ENCODE assay signal across 7 mouse cellular contexts in genomic region chr9:49980344-49981207, GRCm38 (mm10).
DNase-seq lines count a peak whose midpoint lies in the region; ATAC-seq and TF ChIP-seq lines count a peak whose summit lies in the region.

No protein-coding gene starts in this region.

- H3K4me3 ChIP-seq in embryonic facial prominence, embryonic 11.5 days (ENCODE audit: low read depth, low read length), result no peak overlapping the region
- no peak overlapping the region for H3K4me3 ChIP-seq in heart, embryonic 12.5 days
- no peak overlapping the region for H3K4me3 ChIP-seq in liver, postnatal 0 days (ENCODE audit: low read depth, low read length)

- no peak for TF ChIP-seq EP300 in liver, postnatal 0 days (IDR thresholded peaks at IDR 0.05; ENCODE audit: low read depth)

- H3K4me1 ChIP-seq in embryonic facial prominence, embryonic 11.5 days (ENCODE audit: control insufficient read depth, insufficient read depth, low read length), result no peaks in the 10 kb centered on the region
- peaks cover 37% of the 10 kb centered on the region for H3K4me1 ChIP-seq in heart, embryonic 12.5 days (replicated peaks)
- H3K4me1 ChIP-seq in liver, postnatal 0 days (ENCODE audit: insufficient read depth), result no peaks in the 10 kb centered on the region; the same call in 1 of the 2 replicates

- H3K9me3 ChIP-seq in embryonic facial prominence, embryonic 11.5 days (replicated peaks; ENCODE audit: control insufficient read depth, low read length), result no peaks in the 10 kb centered on the region
- 0 out of 2 replicates have a peak, but pooled peaks cover 3% of the 10 kb centered on the region for H3K9me3 ChIP-seq in heart, embryonic 12.5 days (replicated peaks)
- no peaks in the 10 kb centered on the region for H3K9me3 ChIP-seq in liver, postnatal 0 days (ENCODE audit: low read length)

- no peak overlapping the region for H3K27ac ChIP-seq in embryonic facial prominence, embryonic 11.5 days (replicated peaks; ENCODE audit: low read depth, low read length)
- peak overlapping the region; percentile 61 for H3K27ac ChIP-seq in heart, embryonic 12.5 days (ENCODE audit: poor library complexity, severe bottlenecking)
- H3K27ac ChIP-seq in liver, postnatal 0 days (ENCODE audit: low read depth), result no peak overlapping the region

- no peak overlapping the region for H3K4me2 ChIP-seq in embryonic facial prominence, embryonic 11.5 days (ENCODE audit: low read depth, low read length)
- no peak overlapping the region for H3K4me2 ChIP-seq in heart, embryonic 12.5 days
- no peak overlapping the region for H3K4me2 ChIP-seq in liver, postnatal 0 days (ENCODE audit: low read depth, low read length)

- 57% methylated on average over 7 of the region's 7 CpGs for WGBS in embryonic facial prominence, embryonic 11.5 days
- WGBS in heart, embryonic 12.5 days, result 41% methylated on average over 7 of the region's 7 CpGs
- 37% methylated on average over 7 of the region's 7 CpGs for WGBS in liver, postnatal 0 days (ENCODE audit: insufficient replicate concordance)

- H3K36me3 ChIP-seq in embryonic facial prominence, embryonic 11.5 days (replicated peaks; ENCODE audit: control insufficient read depth, insufficient read depth, low read depth, low read length), result no peaks in the 10 kb centered on the region
- no peaks in the 10 kb centered on the region for H3K36me3 ChIP-seq in heart, embryonic 12.5 days
- H3K36me3 ChIP-seq in liver, postnatal 0 days (replicated peaks; ENCODE audit: insufficient read depth, low read length), result no peaks in the 10 kb centered on the region

- no peak for TF ChIP-seq CTCF in liver, postnatal 0 days (IDR thresholded peaks at IDR 0.05; ENCODE audit: low read depth)

- H3K9ac ChIP-seq in embryonic facial prominence, embryonic 11.5 days (replicated peaks; ENCODE audit: low read length), result no peak overlapping the region
- H3K9ac ChIP-seq in heart, embryonic 12.5 days, result no peak overlapping the region
- no peak overlapping the region for H3K9ac ChIP-seq in liver, postnatal 0 days (replicated peaks)

- H3K27me3 ChIP-seq in embryonic facial prominence, embryonic 11.5 days (ENCODE audit: control insufficient read depth, insufficient read depth, low read length), result no peaks in the 10 kb centered on the region
- no peaks in the 10 kb centered on the region for H3K27me3 ChIP-seq in heart, embryonic 12.5 days (replicated peaks)
- H3K27me3 ChIP-seq in liver, postnatal 0 days (ENCODE audit: insufficient read depth, low read length), result no peaks in the 10 kb centered on the region

- DNase-seq in 416B (ENCODE audit: low read depth), result peak; percentile 2
- DNase-seq in Muller cell, postnatal 12 days (ENCODE audit: inconsistent ontology term), result peak; percentile 97
- peak; percentile 19 for DNase-seq in embryonic facial prominence, embryonic 11.5 days (ENCODE audit: low spot score)
- DNase-seq in kidney, postnatal 4 days, result peak; percentile 67 to 78
- peak; percentile 34 for DNase-seq in liver, postnatal 0 days

- no peak for ATAC-seq in embryonic facial prominence, embryonic 11.5 days (replicated peaks; ENCODE audit: insufficient number of reproducible peaks, low FRiP score, low TSS enrichment, low read depth)
- ATAC-seq in heart, embryonic 12.5 days (ENCODE audit: insufficient number of reproducible peaks, low FRiP score), result peak; percentile 82
- peak; percentile 38; the same call in 1 of the 2 replicates for ATAC-seq in liver, postnatal 0 days
- no peak for ATAC-seq in megakaryocyte, adult 5-6 weeks (ENCODE audit: poor library complexity, severe bottlenecking)

Comparison
In these comparisons a context has a peak if more than half of its experiments do, and no peak if none do; other contexts are left out.
1. DNase-seq: peak in every context shown above with its lines; median percentile 97 in Muller cell, postnatal 12 days; 72 in kidney, postnatal 4 days; 34 in liver, postnatal 0 days; 19 in embryonic facial prominence, embryonic 11.5 days; 2 in 416B.
2. ATAC-seq: peak in heart, embryonic 12.5 days (single experiment) and liver, postnatal 0 days (single experiment); none in embryonic facial prominence, embryonic 11.5 days (single experiment) and megakaryocyte, adult 5-6 weeks (single experiment).